Mouse (Mus musculus) testis, adult 2 months (tissue): Measurements from ENCODE around the gene Bcl2.
"Not testable (repeated sequence)": the region's sequence is repeated elsewhere in the genome, so short reads cannot be mapped to it uniquely, and the experiment has no call there.

Experiments
- CTCF ChIP-seq: fragments of 200-500 bp; IDR thresholded peaks from 2 replicates; pipeline ENCODE4 v1.5.1; 2012; ENCODE audit warnings: low read depth, mild to moderate bottlenecking, inconsistent platforms, low read length, moderate library complexity; ENCODE audit not compliant: control insufficient read depth, insufficient read depth, insufficient replicate concordance
- POLR2A ChIP-seq: fragments of 200-500 bp; IDR thresholded peaks from 2 replicates; pipeline ENCODE4 v1.6.1; 2012; ENCODE audit warnings: low read depth, mild to moderate bottlenecking, inconsistent platforms, low read length, moderate library complexity; ENCODE audit not compliant: control insufficient read depth

GRCm38 (mm10) chr1:106717736-106718135 is 3.7 kb upstream of the Bcl2 start:
- not testable (repeated sequence) for TF ChIP-seq POLR2A, CTCF
